Mouse (Mus musculus): ENCODE results near the gene Anxa5.

- no peak for TF ChIP-seq POLR2A (IDR thresholded peaks at IDR 0.05; ENCODE audit: insufficient read length, low read depth)
- TF ChIP-seq REST (IDR thresholded peaks at IDR 0.05; ENCODE audit: insufficient read depth, insufficient read length), result no peak
- TF ChIP-seq USF1 (IDR thresholded peaks at IDR 0.05; ENCODE audit: low read depth), result no peak
- no peak for TF ChIP-seq E2F4 (IDR thresholded peaks at IDR 0.05; ENCODE audit: insufficient read depth)
- no peak for TF ChIP-seq MAX (IDR thresholded peaks at IDR 0.05; ENCODE audit: low read depth)
- no peak for TF ChIP-seq TCF3 (IDR thresholded peaks at IDR 0.05; ENCODE audit: insufficient read length, low read depth)
- TF ChIP-seq TCF12 (IDR thresholded peaks at IDR 0.05; ENCODE audit: insufficient read depth, poor library complexity, severe bottlenecking), result no peak
- no peak for TF ChIP-seq SRF (IDR thresholded peaks at IDR 0.05; ENCODE audit: control insufficient read depth, insufficient read length, low read depth)
- TF ChIP-seq CEBPB (IDR thresholded peaks at IDR 0.05; ENCODE audit: insufficient read depth, poor library complexity, severe bottlenecking), result no peak
- TF ChIP-seq MYOD1 (IDR thresholded peaks at IDR 0.05; ENCODE audit: control insufficient read depth in 1 of 3, insufficient read length in 2 of 3, low read depth in 2 of 3), result no peak
These were observed 48.8 kb upstream of the Anxa5 start for GRCm38 (mm10) chr3:36524466-36524865.

All from myocyte (in vitro differentiated cells).